Mouse (Mus musculus): ENCODE data around the gene Rnf208.

DNA sequence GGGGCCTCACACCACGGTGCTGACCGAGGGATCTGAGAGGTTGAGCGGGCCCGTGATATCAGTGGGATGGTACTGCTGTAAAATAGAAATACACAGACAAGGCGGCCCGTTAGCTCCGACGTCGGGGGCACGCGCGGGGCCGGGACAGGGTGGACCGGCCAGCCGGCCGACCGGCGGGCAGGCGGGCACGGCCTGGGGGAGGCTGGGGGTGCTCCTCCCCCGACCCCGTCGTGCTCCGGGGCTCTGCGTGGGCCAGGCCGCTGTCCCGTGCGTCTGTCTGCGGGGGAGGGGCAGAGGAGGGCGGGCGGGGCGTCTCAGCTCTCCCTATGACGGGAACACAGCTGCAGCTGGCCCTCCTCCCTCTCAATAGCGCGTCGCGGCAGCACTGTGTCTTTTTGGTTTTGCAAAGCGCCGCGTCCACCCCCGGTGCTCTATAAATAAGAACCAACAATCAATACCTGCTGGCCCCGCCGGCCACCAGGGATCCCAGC lies 50.0 kb downstream of the Rnf208 start:
- TF ChIP-seq CTCF (IDR thresholded peaks at IDR 0.05; ENCODE audit: low read depth, low read length) = no peak
- no peak for TF ChIP-seq POLR2A (IDR thresholded peaks at IDR 0.05; ENCODE audit: extremely low read depth, insufficient read depth, low read length)

Data from liver, adult 2 months (tissue).